Mouse (Mus musculus): ENCODE data around the gene Obsl1.

Gene Obsl1

GRCm38 (mm10) chr1:75487040-75487404, 19.2 kb downstream of the Obsl1 start:
- DNase-seq (ENCODE audit: low spot score) = no peak

GRCm38 (mm10) chr1:75486561-75486960, 19.7 kb downstream of the Obsl1 start:
- no peak for DNase-seq (ENCODE audit: low spot score)

- DNase-seq (ENCODE audit: low spot score) = no peak
These were observed 25.5 kb downstream of the Obsl1 start for GRCm38 (mm10) chr1:75480735-75481134.

GRCm38 (mm10) chr1:75480036-75480435, 26.2 kb downstream of the Obsl1 start:
- no peak for DNase-seq (ENCODE audit: low spot score)

GRCm38 (mm10) chr1:75479635-75479989, 26.6 kb downstream of the Obsl1 start:
- no peak for DNase-seq (ENCODE audit: low spot score)

- DNase-seq (ENCODE audit: low spot score) = peak; percentile 96
These were observed 27.2 kb downstream of the Obsl1 start, which contains the start of the genes Chpf and Tmem198 for GRCm38 (mm10) chr1:75478916-75479634. Gene Chpf (minus strand): TSS chr1:75479307. Gene Tmem198 (plus strand): TSS chr1:75479532.

GRCm38 (mm10) chr1:75478497-75478896, 27.8 kb downstream of the Obsl1 start:
- peak; percentile 58 for DNase-seq (ENCODE audit: low spot score)

- DNase-seq (ENCODE audit: low spot score) = no peak
These were observed 28.3 kb downstream of the Obsl1 start for GRCm38 (mm10) chr1:75477966-75478290.

- DNase-seq (ENCODE audit: low spot score) = peak; percentile 82
These were observed 28.8 kb downstream of the Obsl1 start for GRCm38 (mm10) chr1:75477264-75477965.

- DNase-seq (ENCODE audit: low spot score) = no peak
These were observed 29.8 kb downstream of the Obsl1 start for GRCm38 (mm10) chr1:75476441-75476840.

GRCm38 (mm10) chr1:75469287-75469825, 36.9 kb downstream of the Obsl1 start:
- DNase-seq (ENCODE audit: low spot score) = no peak

GRCm38 (mm10) chr1:75467215-75467927, 38.9 kb downstream of the Obsl1 start:
- DNase-seq (ENCODE audit: low spot score) = peak; percentile 73

GRCm38 (mm10) chr1:75463652-75464204, 42.5 kb downstream of the Obsl1 start:
- no peak for DNase-seq (ENCODE audit: low spot score)

- no peak for DNase-seq (ENCODE audit: low spot score)
These were observed 43.6 kb downstream of the Obsl1 start for GRCm38 (mm10) chr1:75462636-75463035.

GRCm38 (mm10) chr1:75460297-75460696, 46.0 kb downstream of the Obsl1 start:
- DNase-seq (ENCODE audit: low spot score) = no peak

GRCm38 (mm10) chr1:75458789-75459684, 47.2 kb downstream of the Obsl1 start:
- DNase-seq (ENCODE audit: low spot score) = no peak

- DNase-seq (ENCODE audit: low spot score) = no peak
These were observed 48.0 kb downstream of the Obsl1 start for GRCm38 (mm10) chr1:75458025-75458788.

- no peak for DNase-seq (ENCODE audit: low spot score)
These were observed 48.6 kb downstream of the Obsl1 start for GRCm38 (mm10) chr1:75457710-75458024.

- DNase-seq (ENCODE audit: low spot score) = no peak
These were observed 49.3 kb downstream of the Obsl1 start for GRCm38 (mm10) chr1:75456746-75457564.

GRCm38 (mm10) chr1:75455948-75456347, 50.3 kb downstream of the Obsl1 start:
- DNase-seq (ENCODE audit: low spot score) = no peak
